Mouse (Mus musculus) heart, adult 2 months (tissue): Measurements from ENCODE around the gene Retsat.

ENCODE experiments used
- CTCF ChIP-seq: fragments of 200-600 bp; IDR thresholded peaks from 2 replicates; pipeline ENCODE4 v1.8.1; 2022; ENCODE audit warnings: antibody characterized with exemption, mild to moderate bottlenecking, moderate library complexity
- POLR2A ChIP-seq: fragments of 200-500 bp; IDR thresholded peaks from 2 replicates; pipeline ENCODE4 v1.6.1; 2011; ENCODE audit warnings: mild to moderate bottlenecking, low read depth, low read length, control low read depth; ENCODE audit not compliant: insufficient read depth

GRCm38 (mm10) chr6:72570644-72571397 is 27.5 kb upstream of the Retsat start:
- TF ChIP-seq CTCF (no peak), POLR2A (peak; percentile 61; the same call in 1 of the 2 replicates)
